Mouse (Mus musculus) kidney, postnatal 25 days (tissue): ENCODE measurements around the gene Pgs1.

Experiments used
- DNase-seq, 2 experiments: peaks; one replicate each; pipeline ENCODE4 v3.0.0; 2021; ENCODE audit warnings: mixed read lengths in 2 of 2

Gene Pgs1

GRCm38 (mm10) chr11:118060038-118060437 lies 73.9 kb downstream of the Pgs1 start:
- no peak for DNase-seq

DNA sequence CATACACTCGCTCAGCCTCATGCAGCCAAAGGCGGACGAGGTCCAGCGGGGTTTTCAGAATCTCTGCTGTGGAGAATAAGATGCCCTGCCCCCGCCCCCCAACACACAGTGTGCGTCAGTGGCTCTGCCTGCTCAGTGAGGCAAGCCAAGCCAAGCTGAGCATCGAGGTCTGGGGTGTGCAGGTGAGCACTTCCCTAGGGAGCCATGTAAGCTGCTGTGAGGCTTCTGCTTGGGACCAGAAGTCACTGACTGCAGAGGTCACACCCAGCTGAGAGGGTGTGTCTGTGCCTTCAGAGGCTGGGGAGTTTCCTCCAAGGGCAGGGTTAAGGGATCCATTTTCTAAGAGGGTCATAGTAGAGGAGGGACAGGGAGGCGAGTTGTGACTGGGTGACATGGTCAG lies 81.5 kb downstream of the Pgs1 start:
- DNase-seq = no peak

- no peak for DNase-seq
Observed at GRCm38 (mm10) chr11:118068812-118069332, 82.8 kb downstream of the Pgs1 start.

GRCm38 (mm10) chr11:118071227-118071912 lies 85.3 kb downstream of the Pgs1 start:
- no peak for DNase-seq
